Mouse (Mus musculus) heart, embryonic 16.5 days (tissue): ENCODE measurements around the gene Tusc2. TPM values are rescaled to one million over a fixed set of nuclear protein-coding genes. Genes with fewer than 3 reads are reported as not detected.

ENCODE experiments used
- ATAC-seq: fragments of 200-750 bp; cut with Nextera tagmentation; replicated peaks from 2 replicates; pipeline ENCODE4 v1.8.0; 2017; ENCODE audit warnings: moderate number of reproducible peaks; ENCODE audit not compliant: insufficient read depth, low FRiP score; ENCODE audit errors: extremely low read depth
- H3K27ac ChIP-seq: fragments of 300-500 bp; sonication (generic); 2 replicates; pipeline ENCODE4 v1.5.1; 2014; ENCODE audit warnings: mild to moderate bottlenecking, low read length, control low read depth, moderate library complexity
- H3K27me3 ChIP-seq: fragments of 300-500 bp; sonication (generic); 2 replicates; pipeline ENCODE4 v1.6.1; 2014; ENCODE audit warnings: low read length, mixed read lengths; ENCODE audit not compliant: control insufficient read depth, insufficient read depth
- H3K36me3 ChIP-seq: fragments of 300-500 bp; sonication (generic); 2 replicates; pipeline ENCODE4 v1.6.1; 2014; ENCODE audit not compliant: control insufficient read depth, insufficient read depth
- H3K4me1 ChIP-seq: fragments of 300-500 bp; sonication (generic); 2 replicates; pipeline ENCODE4 v1.6.1; 2014; ENCODE audit warnings: low read length, mixed read lengths; ENCODE audit not compliant: control insufficient read depth, insufficient read depth
- H3K4me2 ChIP-seq: fragments of 300-500 bp; sonication (generic); 2 replicates; pipeline ENCODE4 v1.6.1; 2014; ENCODE audit warnings: low read depth, mild to moderate bottlenecking, control low read depth, low read length
- H3K4me3 ChIP-seq: fragments of 300-500 bp; sonication (generic); 2 replicates; pipeline ENCODE4 v1.5.1; 2014; ENCODE audit warnings: mild to moderate bottlenecking, control low read depth, low read length
- H3K9ac ChIP-seq: fragments of 300-500 bp; sonication (generic); 2 replicates; pipeline ENCODE4 v1.6.1; 2014; ENCODE audit warnings: low read length, control low read depth
- H3K9me3 ChIP-seq: fragments of 300-500 bp; sonication (generic); replicated peaks from 2 replicates; pipeline ENCODE4 v1.6.1; 2016; ENCODE audit warnings: low read length; ENCODE audit not compliant: control insufficient read depth
- WGBS: fragments of 180-500 bp; shearing (Covaris S2); extraction: QIAGEN DNeasy Blood & Tissue Kit; methylation state at CpG from one replicate; pipeline ENCODE4 v1.1.7; 2014; 5-methylcytosine and 5-hydroxymethylcytosine counted together
- polyA plus RNA-seq: library from polyadenylated mRNA; unstranded; fragments of >200 nt; fragmentation: Nextera tagmentation; extraction: Ambion mirVana; gene quantifications from 2 replicates; pipeline ENCODE4 v1.2.1, GENCODE M21; 2015

The Tusc2 gene
- polyA plus RNA-seq, 1 experiment from 2014 or later = 44.3 TPM

DNA sequence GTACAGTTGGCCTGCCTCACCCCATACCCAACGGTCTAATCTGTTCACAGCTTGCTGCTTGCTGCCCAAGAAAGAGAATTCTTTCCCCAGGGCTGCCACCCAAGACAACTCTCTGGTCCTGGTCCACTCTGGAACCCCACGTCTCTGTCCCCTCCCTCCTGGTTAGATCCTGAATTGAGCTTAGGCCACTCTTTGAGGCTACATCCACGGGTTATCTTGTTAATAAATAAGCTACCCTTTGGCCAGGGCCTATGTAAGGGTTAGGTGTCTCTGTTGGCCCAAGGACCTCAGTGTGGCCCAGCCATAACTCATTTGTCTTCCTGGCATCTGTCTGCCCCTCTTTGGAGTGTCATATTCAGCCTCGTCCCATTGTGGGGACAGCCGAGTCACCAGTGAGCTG, 35.3 kb downstream of the Tusc2 start:
- Histone ChIP-seq H3K4me1 (peaks cover 23% of the 10 kb centered on the region), H3K4me3 (no peak overlapping the region), H3K27ac (no peak overlapping the region), H3K4me2 (no peak overlapping the region), H3K36me3 (peaks cover 8% of the 10 kb centered on the region), H3K9me3 (no peaks in the 10 kb centered on the region), H3K27me3 (no peaks in the 10 kb centered on the region), H3K9ac (no peak overlapping the region)
- WGBS = 75% methylated on average over 5 of the region's 5 CpGs
- no peak for ATAC-seq

DNA sequence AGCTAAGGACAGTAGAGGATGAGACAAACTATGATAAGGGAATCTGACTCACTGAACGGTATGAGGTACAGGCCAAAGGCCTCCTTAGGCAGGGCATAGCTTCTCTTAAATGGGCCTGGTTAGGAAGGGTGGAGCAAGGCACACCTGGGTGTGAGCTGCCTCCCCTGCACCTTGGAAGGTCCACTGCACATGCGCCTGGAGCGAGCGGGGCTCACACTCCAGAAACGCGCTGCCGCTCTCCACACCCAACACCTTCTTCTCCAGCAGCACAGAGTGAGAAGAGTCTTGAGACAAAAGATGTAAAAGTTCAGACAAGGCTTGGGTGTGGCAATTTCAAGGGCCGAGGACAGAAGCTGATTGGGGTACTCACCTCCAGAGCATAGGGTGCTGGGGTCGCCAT, 36.4 kb downstream of the Tusc2 start:
- H3K4me3 ChIP-seq = no peak overlapping the region
- 86% methylated on average over 9 of the region's 9 CpGs for WGBS
- H3K9me3 ChIP-seq = no peaks in the 10 kb centered on the region
- no peak for ATAC-seq
- H3K27ac ChIP-seq = no peak overlapping the region
- H3K4me2 ChIP-seq = no peak overlapping the region
- H3K9ac ChIP-seq = no peak overlapping the region
- no peaks in the 10 kb centered on the region for H3K27me3 ChIP-seq
- H3K4me1 ChIP-seq = peaks cover 13% of the 10 kb centered on the region
- H3K36me3 ChIP-seq = no peaks in the 10 kb centered on the region; the same call in 1 of the 2 replicates

DNA sequence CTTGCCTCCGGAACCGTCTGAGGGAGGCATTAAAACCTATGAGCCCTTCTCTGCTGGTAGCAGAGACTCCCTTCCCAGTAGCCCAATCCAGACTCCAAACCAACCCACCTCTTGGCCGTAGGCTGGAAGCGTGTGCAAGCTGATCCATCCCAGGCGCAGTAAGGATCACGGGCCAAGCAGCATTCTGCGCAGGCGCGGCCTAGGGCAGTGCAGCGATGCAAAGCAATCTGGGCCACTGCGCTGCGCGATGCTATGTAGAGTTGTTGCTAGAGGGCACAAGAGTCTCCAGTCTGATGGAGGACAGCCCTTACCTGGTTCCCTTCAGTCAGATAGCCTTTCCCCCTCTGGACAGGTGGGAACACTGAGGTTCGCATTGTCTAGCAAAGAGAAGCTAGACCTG, 36.8 kb downstream of the Tusc2 start:
- Histone ChIP-seq H3K4me3 (no peak overlapping the region), H3K9me3 (no peaks in the 10 kb centered on the region), H3K36me3 (no peaks in the 10 kb centered on the region), H3K9ac (no peak overlapping the region), H3K4me1 (peaks cover 15% of the 10 kb centered on the region), H3K27me3 (no peaks in the 10 kb centered on the region), H3K27ac (no peak overlapping the region), H3K4me2 (no peak overlapping the region)
- no peak for ATAC-seq
- 68% methylated on average over 14 of the region's 14 CpGs for WGBS

DNA sequence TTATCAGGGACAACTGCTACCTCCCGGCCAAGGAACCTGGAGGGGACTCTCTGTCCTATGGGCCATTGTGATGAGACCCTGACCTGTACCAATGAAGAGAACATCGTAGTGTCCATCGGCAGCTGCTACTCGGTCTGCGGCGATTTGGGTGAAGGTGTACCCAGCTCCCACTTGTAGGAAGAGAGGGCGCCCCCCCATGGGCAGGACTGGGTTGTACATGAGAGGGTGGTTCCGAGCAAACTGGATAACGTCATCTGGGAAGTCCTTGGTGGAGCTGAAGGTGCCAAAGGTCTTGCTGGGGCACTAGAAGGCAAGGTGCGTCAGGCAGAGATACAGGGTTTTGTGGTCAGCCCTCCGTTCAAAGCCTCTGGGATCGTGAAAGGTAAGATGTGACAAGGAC, 37.7 kb downstream of the Tusc2 start:
- Histone ChIP-seq H3K4me3 (no peak overlapping the region), H3K9me3 (no peaks in the 10 kb centered on the region), H3K4me2 (no peak overlapping the region), H3K27me3 (no peaks in the 10 kb centered on the region), H3K4me1 (peaks cover 16% of the 10 kb centered on the region), H3K9ac (no peak overlapping the region), H3K36me3 (no peaks in the 10 kb centered on the region), H3K27ac (no peak overlapping the region)
- ATAC-seq = no peak
- 75% methylated on average over 12 of the region's 12 CpGs for WGBS

- Histone ChIP-seq H3K27ac (no peak overlapping the region), H3K4me3 (no peak overlapping the region), H3K9ac (no peak overlapping the region), H3K4me2 (no peak overlapping the region), H3K9me3 (no peaks in the 10 kb centered on the region), H3K4me1 (peaks cover 18% of the 10 kb centered on the region), H3K27me3 (no peaks in the 10 kb centered on the region), H3K36me3 (no peaks in the 10 kb centered on the region)
- 82% methylated on average over 11 of the region's 11 CpGs for WGBS
- no peak for ATAC-seq
These were observed 38.2 kb downstream of the Tusc2 start for GRCm38 (mm10) chr9:107601275-107601674.

DNA sequence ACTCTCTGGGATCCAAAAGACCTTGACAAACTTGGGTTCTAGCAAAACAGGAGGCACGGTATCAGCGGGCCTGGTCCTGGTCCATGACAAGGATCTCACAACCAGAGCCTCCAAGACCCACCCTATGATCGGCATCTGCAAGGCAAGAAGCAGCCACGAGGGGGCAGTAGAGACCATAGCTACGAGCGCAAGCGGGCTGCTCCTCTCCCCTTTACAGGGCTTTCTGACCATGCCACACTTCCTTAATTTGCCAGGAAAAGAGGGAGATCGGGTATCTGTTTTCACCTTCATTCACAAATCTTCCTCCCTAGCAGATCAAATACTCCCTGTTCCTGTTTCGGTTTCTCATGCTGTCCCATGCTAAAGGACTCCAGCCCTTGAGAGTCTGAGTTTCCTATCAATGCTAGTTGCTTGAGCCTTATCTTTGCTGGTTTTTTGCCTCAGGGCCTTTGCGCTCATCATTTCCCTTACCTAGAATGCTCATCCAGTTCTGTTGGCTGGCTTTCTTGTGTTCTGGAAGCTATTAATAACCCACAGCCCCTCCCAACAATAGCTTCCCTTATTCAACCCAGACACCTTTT, 39.1 kb downstream of the Tusc2 start:
- peak; percentile 23; the same call in 1 of the 2 replicates for ATAC-seq
- Histone ChIP-seq H3K4me1 (peaks cover 25% of the 10 kb centered on the region), H3K27me3 (no peaks in the 10 kb centered on the region), H3K27ac (peak overlapping the region; percentile 3; the same call in 1 of the 2 replicates), H3K36me3 (no peaks in the 10 kb centered on the region), H3K4me2 (0 out of 2 replicates have a peak overlapping the region, but pooled peaks have one; percentile 13), H3K9me3 (no peaks in the 10 kb centered on the region), H3K9ac (peak overlapping the region; percentile 38; the same call in 1 of the 2 replicates), H3K4me3 (no peak overlapping the region)
- 6% methylated on average over 10 of the region's 10 CpGs for WGBS

DNA sequence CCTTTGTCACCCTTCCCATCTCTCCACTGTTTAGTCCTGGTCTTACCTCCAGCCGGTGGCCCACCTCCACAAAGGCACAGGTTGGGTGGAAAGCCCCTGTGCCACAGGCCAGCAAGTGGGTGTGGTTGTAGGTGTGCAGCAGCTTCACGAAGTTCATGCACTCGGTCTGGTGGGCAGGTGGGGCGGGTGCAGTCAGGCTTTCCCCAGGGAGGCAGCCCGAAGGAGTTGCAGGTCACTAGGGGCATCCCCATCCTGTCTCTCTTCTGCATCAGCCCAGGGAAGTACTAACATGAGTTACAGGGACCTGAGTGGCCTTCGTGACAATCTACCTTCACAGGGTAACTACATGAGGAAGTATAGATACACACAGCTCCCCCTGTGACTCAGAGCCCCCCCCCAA, 40.2 kb downstream of the Tusc2 start:
- Histone ChIP-seq H3K4me1 (peaks cover 31% of the 10 kb centered on the region), H3K9me3 (no peaks in the 10 kb centered on the region), H3K36me3 (no peaks in the 10 kb centered on the region), H3K4me3 (no peak overlapping the region), H3K4me2 (no peak overlapping the region), H3K9ac (no peak overlapping the region), H3K27ac (no peak overlapping the region), H3K27me3 (no peaks in the 10 kb centered on the region)
- 77% methylated on average over 6 of the region's 6 CpGs for WGBS
- no peak for ATAC-seq

DNA sequence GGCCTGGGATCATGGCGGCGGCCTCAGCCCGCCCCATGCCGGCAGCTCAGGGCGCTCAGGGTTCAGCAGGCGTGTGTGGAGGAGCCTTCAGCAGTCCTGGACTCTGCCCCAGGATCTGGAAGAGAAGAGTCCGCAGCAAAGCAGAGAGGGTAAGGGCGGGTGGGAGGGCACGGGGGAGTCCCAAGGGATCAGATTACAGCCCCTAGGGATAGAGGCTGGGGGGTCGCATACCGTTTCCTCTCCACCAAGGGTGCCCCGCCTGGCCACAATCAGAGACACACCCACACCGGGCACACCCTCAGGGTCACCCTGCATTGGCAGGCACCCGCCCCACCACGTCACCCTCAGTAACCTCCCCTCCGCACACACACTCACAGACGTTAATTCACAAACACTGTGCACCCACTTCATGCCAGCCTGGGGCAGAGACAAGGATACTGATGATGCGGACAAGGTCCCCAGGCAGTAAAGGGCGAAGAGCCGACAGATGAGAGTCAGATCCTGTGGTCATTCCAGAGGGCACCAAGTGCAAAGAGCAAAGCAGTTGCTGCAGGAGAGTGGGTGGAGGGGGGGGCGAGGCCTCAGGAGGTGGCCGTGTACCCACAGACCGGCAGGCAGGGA, 42.1 kb downstream of the Tusc2 start:
- peak overlapping the region; percentile 33 for H3K4me2 ChIP-seq
- ATAC-seq = no peak
- peak overlapping the region; percentile 15; the same call in 1 of the 2 replicates for H3K4me3 ChIP-seq
- H3K27me3 ChIP-seq = no peaks in the 10 kb centered on the region
- peak overlapping the region; percentile 60 for H3K9ac ChIP-seq
- H3K4me1 ChIP-seq = peaks cover 44% of the 10 kb centered on the region
- peak overlapping the region; percentile 36 for H3K27ac ChIP-seq
- H3K9me3 ChIP-seq = no peaks in the 10 kb centered on the region
- 49% methylated on average over 23 of the region's 23 CpGs for WGBS
- no peaks in the 10 kb centered on the region for H3K36me3 ChIP-seq

DNA sequence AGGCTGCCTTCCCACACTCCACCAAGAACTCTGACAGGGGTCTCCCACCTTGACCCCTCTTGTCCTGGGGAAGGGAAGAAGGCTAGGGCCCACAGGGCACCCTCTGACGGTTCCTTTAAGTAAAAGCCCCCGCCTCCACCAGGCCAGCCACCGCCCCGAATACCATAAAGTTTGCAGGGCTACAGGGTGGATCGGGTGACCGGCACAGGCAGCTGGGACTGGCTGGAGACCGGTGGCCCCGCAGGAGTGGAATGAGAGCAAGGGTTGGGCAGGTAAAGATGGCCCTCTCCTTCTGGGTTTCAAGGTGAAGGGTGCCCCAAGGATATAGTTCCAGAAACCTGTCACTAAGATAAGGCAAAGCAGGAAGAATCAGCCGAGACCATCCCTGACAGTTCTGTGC, 43.5 kb downstream of the Tusc2 start:
- Histone ChIP-seq H3K4me1 (peaks cover 55% of the 10 kb centered on the region), H3K9ac (peak overlapping the region; percentile 66), H3K9me3 (no peaks in the 10 kb centered on the region), H3K36me3 (no peaks in the 10 kb centered on the region), H3K4me2 (peak overlapping the region; percentile 60), H3K27me3 (no peaks in the 10 kb centered on the region), H3K27ac (peak overlapping the region; percentile 59), H3K4me3 (peak overlapping the region; percentile 39)
- 22% methylated on average over 9 of the region's 9 CpGs for WGBS
- ATAC-seq = no peak
